Mouse (Mus musculus) cerebellum, adult 2 months (tissue): ENCODE data around the gene Daxx.

Experiments used
- CTCF ChIP-seq: fragments of 200-500 bp; IDR thresholded peaks from 2 replicates; pipeline ENCODE4 v1.5.1; 2011; ENCODE audit warnings: low read depth, mild to moderate bottlenecking, control low read depth, low read length, moderate library complexity, borderline replicate concordance; ENCODE audit not compliant: insufficient read depth
- POLR2A ChIP-seq: fragments of 200-500 bp; IDR thresholded peaks from 2 replicates; pipeline ENCODE4 v1.6.1; 2011; ENCODE audit warnings: low read length, control low read depth, borderline replicate concordance; ENCODE audit not compliant: insufficient read depth

- TF ChIP-seq CTCF (no peak), POLR2A (no peak)
These were observed 45.7 kb downstream of the Daxx start for GRCm38 (mm10) chr17:33954646-33955554.
